16 mouse cellular contexts compared by ENCODE assay signal in the genomic region with DNA sequence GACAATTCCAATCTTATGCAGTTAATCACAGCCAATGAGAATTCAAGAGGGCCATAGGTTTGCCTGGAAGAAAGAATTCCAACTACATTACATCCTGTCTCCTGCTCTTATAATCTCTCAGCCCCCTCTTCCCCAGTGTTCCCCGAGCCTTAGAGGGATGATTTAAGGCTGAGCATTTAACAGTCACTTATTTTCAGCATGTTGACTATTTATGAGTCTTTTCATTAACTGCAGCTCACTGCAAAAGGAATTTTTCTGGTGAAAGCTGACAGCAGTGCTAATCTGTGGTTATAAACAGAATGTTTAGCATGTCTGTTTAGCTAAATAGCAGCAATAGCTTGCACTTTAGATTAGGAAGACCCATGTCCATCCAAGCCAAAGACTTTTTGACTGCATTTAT.
"Had no signal": no experiment of that assay in that cellular context is flagged by ENCODE, and none has a peak within 500 bp of the region (broad histone marks: within the 10 kb centered on the region; RNA-seq: fewer than 3 reads in every experiment).

No protein-coding gene starts in this region.

- H3K36me3 ChIP-seq: neural tube, embryonic 13.5 days; neural tube, embryonic 15.5 days; stomach, embryonic 15.5 days had no signal

- H3K4me2 ChIP-seq: neural tube, embryonic 13.5 days; neural tube, embryonic 15.5 days; stomach, embryonic 15.5 days had no signal

- H3K4me3 ChIP-seq: neural tube, embryonic 13.5 days; neural tube, embryonic 15.5 days; stomach, embryonic 15.5 days had no signal

- H3K27ac ChIP-seq: neural tube, embryonic 13.5 days; neural tube, embryonic 15.5 days; stomach, embryonic 15.5 days; stomach, postnatal 0 days had no signal

- H3K9ac ChIP-seq: neural tube, embryonic 13.5 days; neural tube, embryonic 15.5 days; stomach, embryonic 15.5 days had no signal

- DNase-seq: retina, postnatal 1 day; right cerebral cortex, adult 18-20 months; right cerebral cortex, postnatal 14 days; right cerebral cortex, postnatal 25 days; right cerebral cortex, postnatal 4 days; spleen, adult 18-20 months; thymus, adult 18-20 months; thymus, adult 2 months; thymus, postnatal 14 days; thymus, postnatal 25 days; thymus, postnatal 36 days; thymus, postnatal 4 days had no signal

- H3K9me3 ChIP-seq: neural tube, embryonic 13.5 days; neural tube, embryonic 15.5 days; stomach, embryonic 15.5 days had no signal

- H3K27me3 ChIP-seq: neural tube, embryonic 13.5 days; neural tube, embryonic 15.5 days; stomach, embryonic 15.5 days had no signal

- H3K4me1 ChIP-seq: neural tube, embryonic 15.5 days; stomach, embryonic 15.5 days had no signal
